Mouse (Mus musculus): Measurements from ENCODE around the gene Usp22. TPM values are rescaled to one million over a fixed set of nuclear protein-coding genes. Genes with fewer than 3 reads are reported as not detected.

The Usp22 gene
- polyA plus RNA-seq (2014; fragmentation: Illumina TruSeq; extraction: RNeasy Lipid Tissue Mini Kit (QIAGEN cat#74804); ENCODE audit: low read depth, low replicate concordance): 9.9 TPM

GRCm38 (mm10) chr11:61174821-61175658 lies at the start of gene Usp22:
Gene Usp22 (minus strand): TSS chr11:61175055.

GRCm38 (mm10) chr11:61207487-61208246 lies 32.8 kb upstream of the Usp22 start, which contains the start of gene Aldh3a1:
Gene Aldh3a1 (plus strand): TSS chr11:61207537.

GRCm38 (mm10) chr11:61126606-61127355 lies 48.1 kb downstream of the Usp22 start, which contains the start of gene Tnfrsf13b:
Gene Tnfrsf13b (plus strand): TSS chr11:61126755.

Other genes starting within 250 kb of the Usp22 start
- gene Map2k3, start 243.0 kb downstream of the Usp22 start, polyA plus RNA-seq (2014; fragmentation: Illumina TruSeq; extraction: RNeasy Lipid Tissue Mini Kit (QIAGEN cat#74804); ENCODE audit: low read depth, low replicate concordance): 7.6 TPM
- not detected for gene Kcnj12, start 152.5 kb downstream of the Usp22 start, polyA plus RNA-seq (2014; fragmentation: Illumina TruSeq; extraction: RNeasy Lipid Tissue Mini Kit (QIAGEN cat#74804); ENCODE audit: low read depth, low replicate concordance)
- 0.15 TPM for gene Tnfrsf13b, start 48.3 kb downstream of the Usp22 start, polyA plus RNA-seq (2014; fragmentation: Illumina TruSeq; extraction: RNeasy Lipid Tissue Mini Kit (QIAGEN cat#74804); ENCODE audit: low read depth, low replicate concordance)
- gene Aldh3a1, start 32.5 kb upstream of the Usp22 start, polyA plus RNA-seq (2014; fragmentation: Illumina TruSeq; extraction: RNeasy Lipid Tissue Mini Kit (QIAGEN cat#74804); ENCODE audit: low read depth, low replicate concordance): 0.70 TPM
- 24.3 TPM for gene Aldh3a2, start 92.4 kb upstream of the Usp22 start, polyA plus RNA-seq (2014; fragmentation: Illumina TruSeq; extraction: RNeasy Lipid Tissue Mini Kit (QIAGEN cat#74804); ENCODE audit: low read depth, low replicate concordance)
- gene Slc47a2, start 167.8 kb upstream of the Usp22 start, polyA plus RNA-seq (2014; fragmentation: Illumina TruSeq; extraction: RNeasy Lipid Tissue Mini Kit (QIAGEN cat#74804); ENCODE audit: low read depth, low replicate concordance): 6.5 TPM
- gene Slc47a1, start 203.3 kb upstream of the Usp22 start, polyA plus RNA-seq (2014; fragmentation: Illumina TruSeq; extraction: RNeasy Lipid Tissue Mini Kit (QIAGEN cat#74804); ENCODE audit: low read depth, low replicate concordance): 1.2 TPM

All from testis, adult 10 weeks (tissue).